Mouse (Mus musculus): Measurements from ENCODE around the gene Traf3.

DNA sequence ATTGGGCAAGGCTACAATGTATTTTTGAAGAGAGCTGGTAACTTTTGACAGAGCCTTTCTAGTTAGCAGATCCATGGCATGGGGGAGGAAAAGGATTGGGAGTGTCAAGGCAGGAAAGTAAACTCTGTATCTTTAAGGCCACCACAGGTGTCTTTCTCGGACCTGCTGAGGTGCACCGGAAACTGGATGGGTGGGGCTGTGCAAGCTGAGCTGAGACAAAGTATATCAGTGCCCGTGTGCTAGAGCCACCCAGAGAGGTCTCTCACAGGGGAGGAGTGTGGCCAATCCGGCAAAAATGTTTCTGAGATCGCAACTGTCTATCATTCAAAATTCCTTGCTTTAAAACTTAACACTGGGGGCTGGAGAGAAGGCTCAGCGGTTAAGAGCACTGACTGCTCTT is 69.5 kb downstream of the Traf3 start:
- no peak for TF ChIP-seq CTCF (conservative IDR thresholded peaks at IDR 0.05; ENCODE audit: low read length)
- no peak for TF ChIP-seq POU5F1 (IDR thresholded peaks at IDR 0.05; ENCODE audit: borderline replicate concordance, low read length)

All from E14TG2a.4 (cell line).